Mouse (Mus musculus) midbrain, embryonic 16.5 days (tissue): ENCODE results near the gene Fyn. TPM values are rescaled to one million over a fixed set of nuclear protein-coding genes. Genes with fewer than 3 reads are reported as not detected.

Source experiments
- ATAC-seq: fragments of 200-750 bp; cut with Nextera tagmentation; 2 replicates; pipeline ENCODE4 v1.8.0; 2017; ENCODE audit warnings: moderate TSS enrichment
- H3K27ac ChIP-seq: fragments of 300-500 bp; sonication (generic); 2 replicates; pipeline ENCODE4 v1.5.1; 2014; ENCODE audit warnings: mild to moderate bottlenecking, low read length, mixed read lengths
- H3K27me3 ChIP-seq: fragments of 300-500 bp; sonication (generic); 2 replicates; pipeline ENCODE4 v1.6.1; 2014; ENCODE audit warnings: low read depth, low read length, mixed read lengths; ENCODE audit not compliant: control insufficient read depth, insufficient read depth
- H3K36me3 ChIP-seq: fragments of 300-500 bp; sonication (generic); 2 replicates; pipeline ENCODE4 v1.6.1; 2014; ENCODE audit warnings: mild to moderate bottlenecking, low read length, moderate library complexity, mixed read lengths; ENCODE audit not compliant: control insufficient read depth, insufficient read depth
- H3K4me1 ChIP-seq: fragments of 300-500 bp; sonication (generic); 2 replicates; pipeline ENCODE4 v1.6.1; 2014; ENCODE audit warnings: mild to moderate bottlenecking, low read length, mixed read lengths; ENCODE audit not compliant: control insufficient read depth, insufficient read depth
- H3K4me2 ChIP-seq: fragments of 300-500 bp; sonication (generic); 2 replicates; pipeline ENCODE4 v1.6.1; 2014; ENCODE audit warnings: mild to moderate bottlenecking, low read length, mixed read lengths
- H3K4me3 ChIP-seq: fragments of 300-500 bp; sonication (generic); 2 replicates; pipeline ENCODE4 v1.5.1; 2014; ENCODE audit warnings: low read depth, mild to moderate bottlenecking, low read length, moderate library complexity, mixed read lengths
- H3K9ac ChIP-seq: fragments of 300-500 bp; sonication (generic); 2 replicates; pipeline ENCODE4 v1.6.1; 2014; ENCODE audit warnings: low read depth, low read length, mixed read lengths
- H3K9me3 ChIP-seq: fragments of 300-500 bp; sonication (generic); replicated peaks from 2 replicates; pipeline ENCODE4 v1.6.1; 2014; ENCODE audit warnings: mild to moderate bottlenecking, low read length, mixed read lengths; ENCODE audit not compliant: control insufficient read depth, poor library complexity, severe bottlenecking
- WGBS: fragments of 180-500 bp; shearing (Covaris S2); extraction: QIAGEN DNeasy Blood & Tissue Kit; methylation state at CpG from one replicate; pipeline ENCODE4 v1.1.7; 2014; 5-methylcytosine and 5-hydroxymethylcytosine counted together
- polyA plus RNA-seq: library from polyadenylated mRNA; unstranded; fragments of >200 nt; fragmentation: Nextera tagmentation; extraction: Ambion mirVana; gene quantifications from 2 replicates; pipeline ENCODE4 v1.2.1, GENCODE M21; 2015

Gene Fyn
- polyA plus RNA-seq, 1 experiment from 2014 or later = 71.2 TPM

GRCm38 (mm10) chr10:39517375-39517774 lies 148.7 kb downstream of the Fyn start:
- Histone ChIP-seq H3K4me2 (no peak overlapping the region), H3K9me3 (no peaks in the 10 kb centered on the region), H3K4me3 (no peak overlapping the region), H3K36me3 (peaks cover 10% of the 10 kb centered on the region), H3K9ac (no peak overlapping the region), H3K27me3 (no peaks in the 10 kb centered on the region), H3K27ac (peak overlapping the region; percentile 14; the same call in 1 of the 2 replicates), H3K4me1 (peaks cover 30% of the 10 kb centered on the region)
- ATAC-seq = no peak
- 23% methylated on average over 9 of the region's 9 CpGs for WGBS

- Histone ChIP-seq H3K4me3 (no peak overlapping the region), H3K27ac (no peak overlapping the region; the same call in 1 of the 2 replicates)
These were observed 149.6 kb downstream of the Fyn start for GRCm38 (mm10) chr10:39518232-39518631.

GRCm38 (mm10) chr10:39518859-39519258 lies 150.2 kb downstream of the Fyn start:
- Histone ChIP-seq H3K4me3 (no peak overlapping the region), H3K9me3 (no peaks in the 10 kb centered on the region), H3K4me1 (peaks cover 39% of the 10 kb centered on the region), H3K36me3 (peaks cover 9% of the 10 kb centered on the region), H3K27me3 (no peaks in the 10 kb centered on the region), H3K9ac (no peak overlapping the region), H3K27ac (no peak overlapping the region), H3K4me2 (no peak overlapping the region)
- WGBS = 73% methylated on average over 3 of the region's 3 CpGs
- ATAC-seq = no peak

More at GRCm38 (mm10) chr10:39518232-39518631, 149.6 kb downstream of the Fyn start:
- Histone ChIP-seq H3K9ac (no peak overlapping the region), H3K9me3 (no peaks in the 10 kb centered on the region), H3K4me2 (no peak overlapping the region), H3K36me3 (peaks cover 10% of the 10 kb centered on the region), H3K4me1 (peaks cover 36% of the 10 kb centered on the region), H3K27me3 (no peaks in the 10 kb centered on the region)
- WGBS = 52% methylated on average over 8 of the region's 8 CpGs
- no peak for ATAC-seq

- no peaks in the 10 kb centered on the region for H3K9me3 ChIP-seq
- H3K27ac ChIP-seq = peak overlapping the region; percentile 59
- ATAC-seq = peak; percentile 85
- 49% methylated on average over 9 of the region's 9 CpGs for WGBS
- H3K27me3 ChIP-seq = no peaks in the 10 kb centered on the region
- peak overlapping the region; percentile 38; the same call in 1 of the 2 replicates for H3K9ac ChIP-seq
- peaks cover 8% of the 10 kb centered on the region for H3K36me3 ChIP-seq
- no peak overlapping the region for H3K4me2 ChIP-seq
- H3K4me1 ChIP-seq = peaks cover 41% of the 10 kb centered on the region
- no peak overlapping the region for H3K4me3 ChIP-seq
These were observed 151.7 kb downstream of the Fyn start for GRCm38 (mm10) chr10:39520123-39520989.

- H3K36me3 ChIP-seq = no peaks in the 10 kb centered on the region
- no peaks in the 10 kb centered on the region for H3K27me3 ChIP-seq
- H3K27ac ChIP-seq = no peak overlapping the region
- no peak for ATAC-seq
- H3K9me3 ChIP-seq = no peaks in the 10 kb centered on the region
- WGBS = 72% methylated on average over 1 of the region's 1 CpGs
- no peak overlapping the region for H3K4me2 ChIP-seq
- peak overlapping the region; percentile 11; the same call in 1 of the 2 replicates for H3K9ac ChIP-seq
- H3K4me1 ChIP-seq = peaks cover 41% of the 10 kb centered on the region
- no peak overlapping the region for H3K4me3 ChIP-seq
These were observed 152.7 kb downstream of the Fyn start for GRCm38 (mm10) chr10:39521327-39521726.

GRCm38 (mm10) chr10:39521861-39522391 lies 153.3 kb downstream of the Fyn start:
- H3K4me3 ChIP-seq = no peak overlapping the region
- H3K4me1 ChIP-seq = peaks cover 41% of the 10 kb centered on the region
- WGBS = 66% methylated on average over 5 of the region's 5 CpGs
- no peak for ATAC-seq
- no peaks in the 10 kb centered on the region for H3K36me3 ChIP-seq
- no peaks in the 10 kb centered on the region for H3K9me3 ChIP-seq
- no peak overlapping the region for H3K27ac ChIP-seq
- peak overlapping the region; percentile 11; the same call in 1 of the 2 replicates for H3K9ac ChIP-seq
- no peaks in the 10 kb centered on the region for H3K27me3 ChIP-seq
- H3K4me2 ChIP-seq = no peak overlapping the region

- Histone ChIP-seq H3K4me3 (no peak overlapping the region), H3K27me3 (no peaks in the 10 kb centered on the region), H3K9ac (no peak overlapping the region; the same call in 1 of the 2 replicates), H3K27ac (0 out of 2 replicates have a peak overlapping the region, but pooled peaks have one; percentile 24), H3K36me3 (no peaks in the 10 kb centered on the region), H3K4me2 (no peak overlapping the region), H3K9me3 (no peaks in the 10 kb centered on the region), H3K4me1 (peaks cover 36% of the 10 kb centered on the region)
- WGBS = 36% methylated on average over 11 of the region's 11 CpGs
- no peak for ATAC-seq
These were observed 154.4 kb downstream of the Fyn start for GRCm38 (mm10) chr10:39522857-39523614.

- Histone ChIP-seq H3K9ac (no peak overlapping the region), H3K4me1 (peaks cover 36% of the 10 kb centered on the region)
- WGBS = 38% methylated on average over 8 of the region's 8 CpGs
These were observed 155.7 kb downstream of the Fyn start for GRCm38 (mm10) chr10:39524355-39524754.

More at GRCm38 (mm10) chr10:39524355-39524754, 155.7 kb downstream of the Fyn start:
- H3K36me3 ChIP-seq = no peaks in the 10 kb centered on the region
- no peak for ATAC-seq
- no peak overlapping the region for H3K4me3 ChIP-seq
- H3K9me3 ChIP-seq = no peaks in the 10 kb centered on the region
- H3K27me3 ChIP-seq = no peaks in the 10 kb centered on the region
- peak overlapping the region; percentile 31 for H3K27ac ChIP-seq
- no peak overlapping the region for H3K4me2 ChIP-seq
